Mouse (Mus musculus) left cerebral cortex, postnatal 10 days (tissue): Measurements from ENCODE around the gene Tert. TPM values are rescaled to one million over a fixed set of nuclear protein-coding genes. Genes with fewer than 3 reads are reported as not detected.

Experiments
- DNase-seq, 2 experiments: peaks; one replicate each; pipeline ENCODE4 v3.0.0; 2021 to 2022; ENCODE audit warnings: low spot score in 2 of 2, mixed read lengths in 1 of 2; ENCODE audit errors: extremely low spot score in 1 of 2
- intact Hi-C: fragments of 180-260 bp; cut with DNase I; formaldehyde crosslinking; loops from one replicate; pipeline ENCODE4 v1.15.1; 2025
- total RNA-seq, 2 experiments: library from RNA; stranded (reverse); gene quantifications; 2 replicates each; pipeline ENCODE4 v1.2.3; 2021

The Tert gene
- 1 to 10 TPM; 4.1 to 5.0 TPM for total RNA-seq

DNA sequence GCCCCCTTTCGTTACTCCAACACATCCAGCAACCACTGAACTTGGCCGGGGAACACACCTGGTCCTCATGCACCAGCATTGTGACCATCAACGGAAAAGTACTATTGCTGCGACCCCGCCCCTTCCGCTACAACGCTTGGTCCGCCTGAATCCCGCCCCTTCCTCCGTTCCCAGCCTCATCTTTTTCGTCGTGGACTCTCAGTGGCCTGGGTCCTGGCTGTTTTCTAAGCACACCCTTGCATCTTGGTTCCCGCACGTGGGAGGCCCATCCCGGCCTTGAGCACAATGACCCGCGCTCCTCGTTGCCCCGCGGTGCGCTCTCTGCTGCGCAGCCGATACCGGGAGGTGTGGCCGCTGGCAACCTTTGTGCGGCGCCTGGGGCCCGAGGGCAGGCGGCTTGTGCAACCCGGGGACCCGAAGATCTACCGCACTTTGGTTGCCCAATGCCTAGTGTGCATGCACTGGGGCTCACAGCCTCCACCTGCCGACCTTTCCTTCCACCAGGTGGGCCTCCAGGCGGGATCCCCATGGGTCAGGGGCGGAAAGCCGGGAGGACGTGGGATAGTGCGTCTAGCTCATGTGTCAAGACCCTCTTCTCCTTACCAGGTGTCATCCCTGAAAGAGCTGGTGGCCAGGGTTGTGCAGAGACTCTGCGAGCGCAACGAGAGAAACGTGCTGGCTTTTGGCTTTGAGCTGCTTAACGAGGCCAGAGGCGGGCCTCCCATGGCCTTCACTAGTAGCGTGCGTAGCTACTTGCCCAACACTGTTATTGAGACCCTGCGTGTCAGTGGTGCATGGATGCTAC is at the start of gene Tert:
Gene Tert, plus strand, starts transcription at position 167 of the 805 bp plus-strand sequence.
- intact Hi-C loops: loop anchor here (5.0 kb wide), 1 partner anchor 200 kb away; no protein-coding TSS in a partner anchor
- DNase-seq: peak; percentile 39 to 68

DNA sequence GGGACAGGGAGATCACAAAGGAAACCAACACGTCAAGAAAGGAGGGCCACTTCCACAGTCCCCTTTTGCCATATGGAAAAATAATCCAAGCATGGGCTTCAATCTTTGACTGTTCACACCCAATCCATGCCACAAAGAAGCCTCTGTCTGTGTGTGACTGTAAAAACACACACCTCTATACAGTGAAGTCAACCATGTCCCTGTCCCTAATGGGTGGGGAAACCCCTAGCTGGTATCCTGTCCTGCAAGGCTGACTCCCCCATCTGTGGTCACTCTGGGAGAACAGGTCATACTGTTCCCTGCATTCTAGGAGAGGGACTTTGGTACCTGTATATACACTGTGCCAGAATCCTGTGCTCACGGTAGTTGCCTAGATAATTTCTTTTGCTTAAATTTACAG is 49.4 kb upstream of the Tert start:
- intact Hi-C loops: no loop called here
- DNase-seq: no peak

DNA sequence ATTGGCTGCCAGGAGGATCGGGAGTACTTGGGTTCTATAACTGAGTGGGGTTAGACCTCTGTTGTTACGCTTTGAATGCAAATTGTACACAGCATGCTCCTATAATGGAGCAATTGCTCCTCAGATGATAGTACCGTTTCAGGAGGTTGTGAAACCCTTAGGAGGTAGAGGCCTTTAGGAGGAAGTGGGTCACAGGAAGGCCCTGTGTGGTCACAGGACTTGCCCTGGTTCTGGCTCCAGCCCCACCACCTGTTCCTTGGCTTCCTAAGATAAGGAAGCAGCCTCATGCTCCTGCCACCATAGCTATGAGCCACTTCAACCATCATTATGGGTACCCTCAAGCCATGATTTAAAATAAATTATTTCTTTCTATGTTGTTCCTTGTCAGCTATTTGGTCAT is 35.2 kb upstream of the Tert start:
- intact Hi-C loops: no loop called here
- no peak for DNase-seq

DNA sequence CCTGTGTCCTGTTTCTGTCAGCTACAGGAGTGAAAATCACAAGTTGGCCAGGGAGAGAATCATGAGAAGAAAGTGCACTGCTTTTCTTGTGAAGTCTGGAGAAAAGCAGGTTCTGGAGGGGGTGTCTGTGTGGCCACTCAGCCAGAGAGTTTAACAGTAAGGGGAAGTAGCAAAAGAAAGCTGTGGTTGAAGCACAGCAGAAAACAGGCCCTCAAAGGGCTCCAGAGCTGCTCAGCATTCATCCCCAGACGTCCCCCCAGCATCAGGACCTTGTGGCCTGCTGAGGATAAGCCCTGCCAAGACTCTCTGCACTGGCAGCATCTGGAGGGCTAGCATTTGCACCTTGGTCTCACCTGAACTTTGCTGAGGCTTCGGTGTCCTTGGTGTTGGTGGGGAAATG is 34.2 kb upstream of the Tert start:
- DNase-seq: no peak
- intact Hi-C loops: no loop called here

DNA sequence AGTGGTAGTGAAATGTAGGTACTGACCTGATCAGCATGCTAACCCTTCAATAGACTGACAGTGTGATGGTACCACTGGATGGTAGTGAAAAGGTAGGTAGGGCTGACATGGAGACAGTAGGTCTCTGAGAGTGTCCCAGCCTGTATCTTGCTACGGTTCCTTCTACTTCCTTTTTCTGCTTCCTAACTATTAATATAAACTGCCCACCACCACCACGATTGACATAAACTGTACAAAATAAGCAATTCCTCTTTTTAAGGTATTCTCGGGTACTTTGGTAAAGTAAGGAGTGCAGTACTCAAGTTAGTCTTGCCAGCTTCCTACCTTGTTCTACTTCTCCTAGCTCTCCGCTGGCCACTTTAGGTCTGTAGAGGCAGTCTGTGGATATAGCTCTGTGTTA is 30.4 kb upstream of the Tert start:
- intact Hi-C loops: no loop called here
- DNase-seq: no peak

DNA sequence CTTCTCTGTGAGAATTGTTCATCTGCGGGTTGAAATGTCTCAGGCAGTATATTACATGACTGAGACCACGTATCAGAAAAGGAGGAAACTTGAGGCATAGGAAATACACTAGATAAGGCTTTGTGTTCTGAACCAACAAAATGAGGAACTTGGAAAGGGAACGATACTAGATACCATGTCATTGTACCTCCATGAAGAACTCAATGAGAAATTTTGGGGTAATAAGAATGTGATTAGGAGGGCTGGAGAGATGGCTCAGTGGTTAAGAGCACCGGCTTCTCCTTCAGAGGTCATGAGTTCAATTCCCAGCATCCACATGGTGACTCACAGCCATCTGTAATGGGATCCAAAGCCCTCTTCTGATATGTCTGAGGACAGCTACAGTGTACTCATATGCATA is 26.5 kb upstream of the Tert start:
- intact Hi-C loops: loop anchor here (5.0 kb wide), 1 partner anchor 88 kb away; no protein-coding TSS in a partner anchor
- no peak for DNase-seq

DNA sequence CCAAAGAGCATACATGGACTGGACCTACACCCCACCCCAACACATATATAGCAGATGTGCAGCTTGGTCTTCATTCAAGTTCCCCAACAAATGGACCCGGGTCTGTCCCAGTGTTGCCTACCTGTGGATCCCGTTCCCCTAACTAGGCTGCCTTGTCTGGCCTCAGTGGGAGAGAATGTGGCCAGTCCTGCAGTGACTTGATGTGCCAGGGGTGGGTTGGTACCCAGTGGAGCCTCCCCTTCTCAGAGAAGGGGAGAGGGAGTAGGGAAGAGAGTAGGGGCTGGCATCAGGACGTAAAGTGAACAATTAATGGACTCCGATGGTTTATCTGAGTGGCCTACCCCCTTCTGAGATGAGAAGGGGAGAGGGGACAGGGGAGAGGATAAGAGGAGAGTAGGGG is 23.7 kb upstream of the Tert start:
- intact Hi-C loops: loop anchor here (5.0 kb wide), 1 partner anchor 91 kb away; no protein-coding TSS in a partner anchor
- DNase-seq: no peak

DNA sequence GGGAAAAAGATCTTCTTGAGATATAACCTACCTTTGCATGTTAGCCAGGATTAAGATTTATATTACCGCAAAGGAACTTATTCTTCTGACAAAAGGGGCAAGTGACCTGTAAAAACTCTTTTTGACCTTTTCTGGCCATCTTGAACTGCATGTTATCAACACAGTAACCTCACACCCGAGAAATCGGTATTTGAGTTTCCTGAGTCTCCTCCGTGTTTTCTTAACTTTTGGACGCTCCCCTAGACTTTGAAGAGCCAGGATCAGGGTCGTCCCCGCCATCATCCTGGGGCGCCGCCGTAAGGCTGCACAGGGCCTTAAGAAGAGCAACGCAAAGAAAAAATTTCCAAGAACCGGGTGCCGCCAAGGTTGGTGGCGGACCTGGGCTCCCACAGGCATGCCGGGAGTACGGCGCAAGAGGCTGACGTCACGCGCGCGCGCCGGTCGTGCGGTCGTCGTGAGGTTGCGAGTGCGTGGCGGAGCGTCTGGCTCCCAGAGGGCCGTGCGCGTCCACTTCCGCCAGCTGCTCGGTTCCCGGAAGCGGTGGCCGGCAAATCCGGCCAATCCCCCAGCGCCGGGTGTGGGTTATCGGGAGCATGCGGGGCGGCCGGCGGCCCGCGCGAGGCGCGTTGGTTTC is 23.1 kb upstream of the Tert start, which contains the start of gene Clptm1l:
Gene Clptm1l, plus strand, starts transcription at position 485 of the 634 bp plus-strand sequence.
- peak; percentile 97 to 98 for DNase-seq
- intact Hi-C loops: loop anchor here (5.0 kb wide), 1 partner anchor 91 kb away; no protein-coding TSS in a partner anchor

DNA sequence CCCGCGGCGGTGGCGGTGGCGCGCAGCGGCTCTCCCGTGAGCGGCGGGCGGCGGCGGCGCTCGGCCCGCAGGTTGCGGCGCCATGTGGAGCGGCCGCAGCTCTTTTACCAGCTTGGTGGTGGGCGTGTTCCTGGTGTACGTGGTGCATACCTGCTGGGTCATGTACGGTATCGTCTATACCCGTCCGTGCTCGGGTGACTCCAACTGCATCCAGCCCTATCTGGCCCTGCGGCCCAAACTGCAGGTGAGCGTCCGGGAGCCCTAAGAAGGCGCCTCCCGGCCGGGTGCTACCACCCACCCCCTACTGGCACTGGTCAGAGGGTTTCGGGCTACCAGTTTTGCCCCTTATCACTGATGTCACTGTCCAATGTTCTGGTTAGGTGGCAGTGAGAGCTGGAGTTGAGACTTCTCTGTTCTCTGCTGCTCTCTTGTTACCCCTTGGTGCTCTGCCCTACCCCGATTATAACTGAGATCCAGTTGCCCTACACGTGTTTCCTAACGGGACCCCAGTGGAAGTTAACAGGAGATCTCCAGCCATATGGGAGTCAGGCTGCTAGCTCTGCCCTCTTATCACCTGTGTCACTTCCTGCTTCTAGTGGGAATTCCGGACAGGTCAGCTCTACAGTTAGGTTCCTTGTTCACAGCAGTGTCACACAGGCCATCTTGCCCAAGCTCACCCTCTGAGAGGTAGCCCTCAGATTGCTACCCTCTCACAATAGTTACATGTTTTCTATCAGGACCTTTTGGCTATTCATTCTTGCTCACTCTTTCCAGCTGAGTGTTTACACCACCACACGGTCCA is 22.4 kb upstream of the Tert start:
- intact Hi-C loops: loop anchor here (5.0 kb wide), 1 partner anchor 92 kb away; no protein-coding TSS in a partner anchor
- no peak for DNase-seq

DNA sequence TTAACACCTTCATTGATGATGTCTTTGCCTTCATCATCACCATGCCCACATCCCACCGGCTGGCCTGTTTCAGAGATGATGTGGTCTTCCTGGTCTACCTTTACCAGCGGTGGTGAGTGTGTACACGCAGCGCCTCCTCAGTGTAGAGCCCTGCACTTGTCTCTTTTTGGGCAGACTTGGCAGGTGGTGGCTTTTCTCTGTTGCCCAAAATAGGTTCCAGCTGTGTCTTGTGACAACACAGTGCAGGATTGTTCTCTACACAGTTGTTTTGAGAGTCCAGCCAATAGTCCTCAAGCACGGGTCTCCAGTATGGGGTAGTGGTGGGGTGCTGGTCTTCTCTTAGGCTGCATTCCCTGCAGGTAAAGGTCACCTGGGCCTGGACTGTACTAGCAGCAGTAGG is 8.3 kb upstream of the Tert start:
- intact Hi-C loops: no loop called here
- DNase-seq: no peak

DNA sequence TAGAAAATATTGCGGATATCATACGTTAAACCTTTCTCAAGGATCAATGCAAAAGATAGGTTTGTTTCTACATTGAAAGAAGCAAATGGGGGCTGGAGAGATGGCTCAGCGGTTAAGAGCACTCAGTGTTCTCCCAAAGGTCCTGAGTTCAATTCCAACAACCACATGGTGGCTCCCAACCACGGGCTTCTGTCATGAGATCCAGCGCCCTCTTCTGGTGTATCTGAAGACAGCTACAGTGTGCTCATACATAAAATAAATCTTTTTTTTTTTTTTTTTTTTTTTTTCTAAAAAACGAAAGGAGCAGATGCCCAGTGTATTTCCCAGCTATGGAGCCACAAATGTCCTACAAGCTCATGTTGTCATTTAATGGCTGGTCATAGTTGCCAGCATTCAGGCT is 6.1 kb upstream of the Tert start:
- intact Hi-C loops: loop anchor here (5.0 kb wide), 1 partner anchor 108 kb away; no protein-coding TSS in a partner anchor
- DNase-seq: no peak

DNA sequence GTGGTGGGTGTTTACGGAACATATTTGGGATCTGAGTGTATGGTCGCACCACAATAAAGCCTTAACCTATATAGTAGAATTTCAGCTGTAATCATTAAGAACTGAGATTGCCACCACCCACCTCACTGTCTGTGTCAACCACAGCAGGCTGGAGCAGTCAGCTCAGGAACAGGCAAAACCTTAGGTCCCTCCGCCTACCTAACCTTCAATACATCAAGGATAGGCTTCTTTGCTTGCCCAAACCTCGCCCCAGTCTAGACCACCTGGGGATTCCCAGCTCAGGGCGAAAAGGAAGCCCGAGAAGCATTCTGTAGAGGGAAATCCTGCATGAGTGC is 334 bp upstream of the Tert start:
- intact Hi-C loops: loop anchor here (5.0 kb wide), 1 partner anchor 199 kb away; no protein-coding TSS in a partner anchor
- no peak for DNase-seq

DNA sequence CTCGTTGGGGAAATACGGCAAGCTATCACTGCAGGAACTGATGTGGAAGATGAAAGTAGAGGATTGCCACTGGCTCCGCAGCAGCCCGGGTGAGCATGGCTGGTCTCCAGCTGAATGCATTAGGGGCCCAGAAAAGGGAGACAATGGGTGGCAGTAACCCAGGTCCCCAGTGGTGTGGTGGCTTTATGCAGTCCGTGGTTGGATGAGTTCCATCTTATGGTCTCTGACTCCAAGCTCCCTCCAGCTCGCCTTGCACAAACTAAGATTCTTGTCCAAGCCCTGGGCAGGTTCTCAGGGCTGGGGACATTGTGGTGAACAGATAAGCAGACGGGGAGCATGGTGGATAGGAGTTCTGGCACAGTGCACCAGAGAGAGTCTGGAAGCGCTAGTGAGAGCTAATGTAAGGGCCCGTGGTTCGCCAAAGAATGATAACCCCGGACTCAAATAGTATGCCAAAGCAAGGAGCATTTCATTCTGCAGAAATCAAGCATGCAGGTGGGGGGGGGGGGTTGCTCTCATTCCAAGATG is 1.9 kb downstream of the Tert start:
- intact Hi-C loops: loop anchor here (5.0 kb wide), 1 partner anchor 201 kb away; no protein-coding TSS in a partner anchor
- DNase-seq: no peak

DNA sequence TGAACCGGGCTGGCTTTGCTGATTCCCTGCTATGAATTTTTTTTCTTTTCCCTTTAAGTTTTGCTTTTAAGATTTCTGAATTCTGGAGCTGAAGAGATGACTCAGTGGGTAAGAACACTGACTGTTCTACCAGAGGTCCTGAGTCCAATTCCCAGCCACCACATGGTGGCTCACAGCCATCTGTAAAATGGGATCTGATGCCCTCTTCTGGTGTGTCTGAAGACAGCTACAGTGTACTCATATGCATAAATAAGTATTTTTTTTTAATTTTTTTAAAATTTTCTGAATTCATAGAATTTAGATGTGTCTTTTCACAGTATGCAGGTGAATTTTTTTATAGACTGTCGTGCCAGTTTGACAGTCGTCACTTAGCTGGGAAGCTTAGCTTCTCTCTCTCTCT is 5.1 kb downstream of the Tert start:
- intact Hi-C loops: no loop called here
- DNase-seq: no peak

DNA sequence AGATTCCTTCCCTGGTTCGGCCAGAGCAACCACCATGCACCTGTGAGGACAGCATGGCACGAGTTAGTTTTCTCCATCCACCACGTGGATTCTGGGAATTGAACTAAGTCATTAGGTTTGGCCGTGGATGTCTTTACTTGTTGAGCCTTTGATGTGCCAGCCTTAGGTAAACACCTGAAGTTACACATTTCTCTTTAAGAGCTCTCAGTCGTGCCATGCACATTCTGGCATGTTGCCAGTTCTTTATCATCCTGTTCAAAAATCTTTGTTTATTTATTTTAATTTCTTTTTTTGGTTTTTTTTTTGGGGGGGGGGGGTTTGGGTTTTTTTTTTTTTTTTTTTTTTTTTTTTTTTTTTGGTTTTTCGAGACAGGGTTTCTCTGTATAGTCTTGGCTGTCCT is 11.1 kb downstream of the Tert start:
- intact Hi-C loops: no loop called here
- DNase-seq: no peak

DNA sequence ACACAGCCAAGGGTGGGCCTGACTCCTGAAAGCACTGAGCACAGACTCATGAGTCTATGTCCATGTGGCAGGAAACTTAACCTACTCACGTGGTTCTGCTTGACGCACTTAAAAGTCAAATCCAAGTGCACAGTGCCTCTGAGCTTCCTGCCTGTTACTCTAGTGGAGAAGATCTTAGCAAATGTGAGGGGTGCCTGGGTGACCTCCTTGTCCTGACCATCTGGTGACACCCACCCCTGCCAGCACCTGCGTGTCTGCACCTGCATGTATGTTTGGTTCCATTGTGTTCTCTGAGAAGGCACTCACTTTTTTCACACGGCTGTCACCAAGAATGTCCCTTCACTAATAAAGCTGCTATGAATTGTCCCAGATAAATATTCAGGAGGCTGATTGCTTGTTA is 14.6 kb downstream of the Tert start:
- intact Hi-C loops: loop anchor here (10.0 kb wide), 1 partner anchor 264 kb away; no protein-coding TSS in a partner anchor
- no peak for DNase-seq

DNA sequence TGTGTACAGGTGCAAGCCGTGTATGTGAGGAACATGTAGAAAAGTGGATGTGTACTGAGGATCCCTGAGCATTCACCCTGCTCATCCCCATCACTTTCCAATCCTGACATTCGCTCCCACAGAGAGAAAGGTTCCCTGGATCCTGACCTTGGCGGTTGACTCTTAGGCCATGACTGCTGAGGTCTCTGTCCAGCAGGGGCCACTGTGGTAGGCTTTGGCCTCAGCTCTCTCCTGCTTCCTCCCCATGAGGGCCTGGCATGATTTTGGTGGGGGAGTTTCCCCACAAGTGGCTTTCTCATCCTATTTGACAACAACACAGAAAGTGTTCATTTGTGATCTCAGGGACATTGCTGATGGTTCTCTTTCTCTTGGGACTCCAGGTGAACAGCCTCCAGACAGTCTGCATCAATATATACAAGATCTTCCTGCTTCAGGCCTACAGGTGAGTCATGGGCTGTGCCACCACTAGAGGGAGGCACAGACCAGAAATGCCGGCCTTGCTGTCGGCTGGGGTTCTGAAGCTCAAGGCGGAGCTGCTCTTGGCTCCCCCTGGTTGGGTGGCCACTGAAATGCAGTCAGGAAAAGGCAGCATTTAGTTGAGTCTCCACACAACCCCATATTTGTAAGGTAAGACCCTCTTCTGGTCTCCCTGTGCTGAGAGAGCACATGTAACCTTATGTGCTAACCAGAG is 19.8 kb downstream of the Tert start:
- DNase-seq: peak; percentile 39 to 72
- intact Hi-C loops: loop anchor here (5.0 to 10.0 kb wide), 2 partner anchors 46 to 258 kb away; no protein-coding TSS in a partner anchor

DNA sequence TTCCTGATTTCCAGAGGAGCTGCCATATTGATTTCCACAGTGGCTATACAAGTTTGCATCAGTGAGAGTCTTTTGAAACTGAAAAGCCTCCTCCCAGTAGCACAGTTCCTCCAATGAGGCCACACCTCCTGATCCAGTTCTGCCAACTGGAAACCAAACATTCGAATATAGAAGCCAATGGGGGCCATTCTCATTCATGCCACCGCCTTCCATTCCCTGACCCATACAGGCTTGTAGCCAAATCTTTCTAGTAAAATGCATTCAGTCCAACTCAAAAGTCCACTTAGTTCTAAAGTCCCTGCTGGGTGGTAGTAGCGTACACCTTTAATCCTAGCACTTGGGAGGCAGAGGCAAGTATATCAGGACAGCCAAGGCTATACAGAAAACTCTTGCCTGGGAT is 26.6 kb downstream of the Tert start:
- no peak for DNase-seq
- intact Hi-C loops: no loop called here
